Mouse (Mus musculus): Measurements from ENCODE around the gene Hpd. TPM values are rescaled to one million over a fixed set of nuclear protein-coding genes. Genes with fewer than 3 reads are reported as not detected.

The Hpd gene
- total RNA-seq, 2 experiments from 2014 or later, result not detected

DNA sequence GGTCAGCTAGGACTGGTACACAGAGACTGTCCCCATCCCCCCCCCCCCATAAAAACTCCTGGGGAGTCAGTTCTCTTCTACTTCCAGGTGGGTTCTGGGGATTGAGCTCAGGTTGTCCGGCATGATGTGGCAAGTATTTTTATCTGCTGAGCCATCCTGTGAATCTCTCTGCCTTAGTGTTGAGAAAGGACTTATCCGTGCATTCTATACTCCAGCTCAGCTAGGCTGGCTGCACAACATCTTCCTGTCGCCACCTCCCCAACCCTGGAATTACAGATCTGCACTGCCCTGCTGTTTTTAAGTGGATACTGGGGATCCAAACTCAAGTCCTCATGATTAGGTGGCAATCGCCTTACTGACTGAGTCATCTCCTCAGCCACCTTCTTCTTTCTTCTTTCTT, 16.0 kb upstream of the Hpd start:
- Histone ChIP-seq H3K4me3 (no peak overlapping the region), H3K27ac (no peak overlapping the region)
- intact Hi-C loops (cut with DNase I), result no loop called here
- no peak for DNase-seq (ENCODE audit: extremely low spot score in 1 of 2, low spot score in 2 of 2)
- TF ChIP-seq CTCF (IDR thresholded peaks at IDR 0.05), result no peak

- intact Hi-C loops (cut with DNase I), result no loop called here
- no peak overlapping the region for H3K4me3 ChIP-seq
- DNase-seq (ENCODE audit: extremely low spot score in 1 of 2, low spot score in 2 of 2), result no peak
- no peak overlapping the region for H3K27ac ChIP-seq
- no peak for TF ChIP-seq CTCF (IDR thresholded peaks at IDR 0.05)
Measured at GRCm38 (mm10) chr5:123196746-123197145, 14.2 kb upstream of the Hpd start.

DNA sequence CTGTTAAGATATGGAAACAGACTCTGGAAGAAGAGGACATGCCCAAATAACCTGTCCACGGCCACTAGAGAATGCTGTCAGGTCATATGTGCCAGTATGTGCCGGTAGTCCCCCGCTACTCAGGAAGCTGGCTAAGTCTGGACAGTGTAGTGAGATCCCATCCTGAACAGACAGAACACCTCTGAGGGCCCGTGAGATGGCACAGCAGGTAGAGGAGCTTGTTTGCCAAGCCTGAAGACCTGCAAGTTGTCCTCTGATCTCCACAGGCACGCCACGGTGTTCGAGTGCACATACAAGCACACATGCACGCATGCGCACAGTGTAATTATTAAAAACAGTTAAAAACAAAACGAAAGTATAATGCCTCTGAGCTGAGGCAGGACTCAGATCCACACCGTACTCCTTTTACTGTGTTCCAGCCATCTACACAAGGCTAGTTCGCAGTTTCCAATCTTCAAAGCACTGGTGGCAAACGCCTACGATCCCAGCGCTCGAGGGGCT, 13.0 kb upstream of the Hpd start:
- Histone ChIP-seq H3K4me3 (no peak overlapping the region), H3K27ac (no peak overlapping the region)
- TF ChIP-seq CTCF (IDR thresholded peaks at IDR 0.05), result no peak
- DNase-seq (ENCODE audit: extremely low spot score in 1 of 2, low spot score in 2 of 2), result no peak
- intact Hi-C loops (cut with DNase I), result no loop called here

GRCm38 (mm10) chr5:123194856-123195255, 12.3 kb upstream of the Hpd start:
- no peak for DNase-seq (ENCODE audit: extremely low spot score in 1 of 2, low spot score in 2 of 2)
- intact Hi-C loops (cut with DNase I), result no loop called here
- no peak overlapping the region for H3K27ac ChIP-seq
- TF ChIP-seq CTCF (IDR thresholded peaks at IDR 0.05), result no peak
- no peak overlapping the region for H3K4me3 ChIP-seq

DNA sequence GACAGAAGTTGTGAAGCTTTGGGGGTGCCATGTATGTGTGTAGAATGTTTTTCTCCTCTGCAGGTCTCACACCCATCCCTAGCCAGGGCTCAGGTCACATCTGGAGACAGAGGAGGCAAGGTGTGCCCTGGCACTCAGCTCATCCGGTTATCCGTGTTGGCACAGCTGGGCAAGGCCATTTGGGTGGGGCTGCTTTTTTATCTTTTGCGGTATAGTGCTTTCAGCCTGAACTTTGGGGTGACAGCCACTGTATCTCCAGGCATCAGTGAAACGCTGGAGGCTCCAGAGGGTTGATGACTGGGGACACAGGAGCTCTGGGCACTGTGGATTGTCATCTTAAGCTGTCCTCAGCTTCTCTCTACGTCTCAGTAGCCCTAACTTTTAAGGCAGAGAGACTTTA, 10.9 kb upstream of the Hpd start:
- no peak for TF ChIP-seq CTCF (IDR thresholded peaks at IDR 0.05)
- DNase-seq (ENCODE audit: extremely low spot score in 1 of 2, low spot score in 2 of 2), result no peak
- intact Hi-C loops (cut with DNase I), result no loop called here
- H3K27ac ChIP-seq, result no peak overlapping the region
- no peak overlapping the region for H3K4me3 ChIP-seq

GRCm38 (mm10) chr5:123192606-123193150, 10.2 kb upstream of the Hpd start:
- intact Hi-C loops (cut with DNase I), result no loop called here
- no peak for TF ChIP-seq CTCF (IDR thresholded peaks at IDR 0.05)
- Histone ChIP-seq H3K4me3 (no peak overlapping the region), H3K27ac (no peak overlapping the region)
- DNase-seq (ENCODE audit: extremely low spot score in 1 of 2, low spot score in 2 of 2), result no peak

DNA sequence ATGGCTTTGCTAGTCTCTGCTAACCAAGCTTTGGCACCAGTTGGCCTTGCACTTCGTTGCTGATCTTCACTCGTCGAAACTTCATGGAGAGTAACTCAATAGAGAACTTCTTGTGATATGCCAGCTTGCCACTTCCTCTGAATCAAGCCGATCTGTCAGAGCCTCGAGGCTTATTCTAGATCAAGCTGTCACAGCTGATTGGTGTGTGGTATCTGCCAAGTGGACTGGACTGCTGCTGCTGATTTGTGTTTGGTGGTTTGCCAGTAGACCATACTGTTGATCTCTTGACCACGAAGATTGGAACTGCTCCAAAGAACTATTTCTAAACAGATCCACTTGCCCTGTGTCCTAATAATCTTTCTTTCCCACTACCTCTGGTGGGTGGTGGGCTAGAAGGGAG, 8.9 kb upstream of the Hpd start:
- no peak overlapping the region for H3K4me3 ChIP-seq
- TF ChIP-seq CTCF (IDR thresholded peaks at IDR 0.05), result no peak
- no peak for DNase-seq (ENCODE audit: extremely low spot score in 1 of 2, low spot score in 2 of 2)
- intact Hi-C loops (cut with DNase I), result no loop called here
- H3K27ac ChIP-seq, result no peak overlapping the region

- DNase-seq (ENCODE audit: extremely low spot score in 1 of 2, low spot score in 2 of 2), result no peak
- Histone ChIP-seq H3K4me3 (no peak overlapping the region), H3K27ac (no peak overlapping the region)
- intact Hi-C loops (cut with DNase I), result no loop called here
- TF ChIP-seq CTCF (IDR thresholded peaks at IDR 0.05), result no peak
Measured at GRCm38 (mm10) chr5:123190912-123191311, 8.4 kb upstream of the Hpd start.

DNA sequence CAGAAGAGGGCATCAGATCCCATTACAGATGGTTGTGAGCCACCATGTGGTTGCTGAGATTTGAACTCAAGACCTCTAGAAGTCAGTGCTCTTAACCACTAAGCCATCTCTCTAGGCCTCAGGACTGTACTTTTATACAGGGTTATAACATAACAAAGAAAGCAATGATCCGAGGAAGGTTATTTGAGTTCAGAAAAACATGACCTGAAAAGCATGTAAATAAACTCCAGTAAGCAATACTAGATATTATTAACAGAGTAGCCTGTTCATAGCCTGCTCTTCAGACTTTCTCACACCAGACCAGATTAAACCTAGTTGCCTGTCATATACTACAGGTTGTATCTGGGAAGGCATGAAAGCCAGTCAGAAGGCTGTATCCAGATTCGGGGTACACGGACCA, 4.8 kb upstream of the Hpd start:
- intact Hi-C loops (cut with DNase I), result no loop called here
- H3K27ac ChIP-seq, result no peak overlapping the region
- H3K4me3 ChIP-seq, result no peak overlapping the region
- no peak for DNase-seq (ENCODE audit: extremely low spot score in 1 of 2, low spot score in 2 of 2)
- no peak for TF ChIP-seq CTCF (IDR thresholded peaks at IDR 0.05)

- intact Hi-C loops (cut with DNase I), result no loop called here
- H3K27ac ChIP-seq, result no peak overlapping the region
- no peak for TF ChIP-seq CTCF (IDR thresholded peaks at IDR 0.05)
- DNase-seq (ENCODE audit: extremely low spot score in 1 of 2, low spot score in 2 of 2), result no peak
- H3K4me3 ChIP-seq, result no peak overlapping the region
Measured at GRCm38 (mm10) chr5:123185966-123186365, 3.4 kb upstream of the Hpd start.

DNA sequence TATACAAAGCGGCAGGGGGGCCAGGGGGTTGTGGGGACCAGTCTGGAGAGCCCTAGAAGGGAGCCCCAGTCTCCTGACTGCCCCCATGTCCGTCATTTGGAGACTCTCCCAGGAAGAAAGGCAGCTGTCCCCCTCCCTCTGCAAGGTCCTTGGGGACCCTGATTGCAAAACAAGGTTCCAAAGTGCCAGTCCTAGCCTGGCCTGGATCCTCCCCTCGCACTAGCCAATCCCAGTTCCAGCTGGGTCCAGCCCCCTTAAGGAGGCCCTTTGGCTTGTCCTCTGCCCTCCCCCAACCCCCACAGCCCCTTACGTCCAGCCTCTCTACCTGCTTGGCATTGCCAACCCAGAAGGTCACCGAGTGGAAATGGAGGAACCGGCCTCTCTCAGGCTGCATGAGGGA, 991 bp downstream of the Hpd start:
- intact Hi-C loops (cut with DNase I), result no loop called here
- no peak for DNase-seq (ENCODE audit: extremely low spot score in 1 of 2, low spot score in 2 of 2)
- no peak for TF ChIP-seq CTCF (IDR thresholded peaks at IDR 0.05)
- no peak overlapping the region for H3K27ac ChIP-seq
- no peak overlapping the region for H3K4me3 ChIP-seq

- H3K4me3 ChIP-seq, result no peak overlapping the region
Measured at GRCm38 (mm10) chr5:123180390-123180789, 2.1 kb downstream of the Hpd start.

GRCm38 (mm10) chr5:123178792-123179191, 3.7 kb downstream of the Hpd start:
- intact Hi-C loops (cut with DNase I), result loop anchor here (10.0 kb wide), 1 partner anchor 254 kb away; no protein-coding TSS in a partner anchor
- no peak for DNase-seq (ENCODE audit: extremely low spot score in 1 of 2, low spot score in 2 of 2)
- Histone ChIP-seq H3K4me3 (no peak overlapping the region), H3K27ac (no peak overlapping the region)
- TF ChIP-seq CTCF (IDR thresholded peaks at IDR 0.05), result no peak

More at GRCm38 (mm10) chr5:123180390-123180789, 2.1 kb downstream of the Hpd start:
- no peak for TF ChIP-seq CTCF (IDR thresholded peaks at IDR 0.05)
- DNase-seq (ENCODE audit: extremely low spot score in 1 of 2, low spot score in 2 of 2), result no peak
- intact Hi-C loops (cut with DNase I), result no loop called here
- no peak overlapping the region for H3K27ac ChIP-seq
